Mouse (Mus musculus) cerebellum, adult 11 months (tissue): ENCODE results near the gene Ascc3.

ENCODE experiments used
- DNase-seq: peaks from one replicate; pipeline ENCODE4 v3.0.0; 2022

The Ascc3 gene

DNA sequence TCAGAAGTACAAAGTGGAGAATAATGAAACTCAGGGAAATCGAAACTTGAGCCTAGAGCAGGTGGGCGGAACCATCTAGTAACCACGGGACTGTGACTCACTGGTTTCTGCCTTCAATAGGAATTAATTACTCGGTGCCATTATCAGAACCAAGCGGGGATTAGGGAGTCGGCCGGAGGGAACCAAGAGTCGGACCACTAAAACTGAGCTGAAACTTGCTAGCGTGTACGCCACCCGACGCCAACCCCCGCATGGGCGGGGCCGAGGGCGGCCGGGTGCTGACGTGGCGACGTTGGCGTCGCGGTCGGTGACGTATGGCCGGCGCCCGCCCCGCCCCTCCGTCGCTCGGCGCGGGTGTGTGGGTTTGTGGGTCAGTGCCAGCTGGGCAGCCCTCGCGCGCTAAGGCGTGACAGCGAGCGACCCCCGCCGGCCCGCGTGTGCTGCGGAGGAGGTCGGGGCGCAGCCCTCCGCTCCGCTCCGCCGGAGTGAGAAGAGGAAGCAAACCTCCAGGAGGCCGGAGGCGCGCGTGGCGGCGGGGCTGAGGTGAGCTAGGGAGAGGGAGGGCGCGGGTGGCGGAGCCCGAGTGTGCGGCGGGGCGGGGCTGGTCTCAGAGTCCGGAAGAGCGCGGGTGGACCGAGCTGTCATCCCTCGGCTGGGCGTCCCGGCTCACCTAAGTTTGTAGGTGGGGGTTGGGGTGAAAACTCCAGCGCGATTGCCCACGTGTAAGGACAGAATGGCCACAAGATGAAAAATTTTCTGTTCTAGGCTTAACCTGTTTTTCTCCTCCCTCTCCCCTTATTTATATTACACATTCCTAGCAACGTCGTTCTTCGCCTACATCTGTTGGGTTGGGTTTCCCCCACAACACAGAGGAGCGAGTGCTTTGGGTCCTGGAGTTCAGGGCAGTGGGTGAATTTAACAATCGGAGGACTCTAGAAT is at the start of gene Ascc3:
Ascc3 (plus strand) TSS at position 315 of the 939 bp plus-strand sequence.
- peak; percentile 91 for DNase-seq

- DNase-seq = no peak
Observed at GRCm38 (mm10) chr10:50584721-50585120, 7.7 kb upstream of the Ascc3 start.

DNA sequence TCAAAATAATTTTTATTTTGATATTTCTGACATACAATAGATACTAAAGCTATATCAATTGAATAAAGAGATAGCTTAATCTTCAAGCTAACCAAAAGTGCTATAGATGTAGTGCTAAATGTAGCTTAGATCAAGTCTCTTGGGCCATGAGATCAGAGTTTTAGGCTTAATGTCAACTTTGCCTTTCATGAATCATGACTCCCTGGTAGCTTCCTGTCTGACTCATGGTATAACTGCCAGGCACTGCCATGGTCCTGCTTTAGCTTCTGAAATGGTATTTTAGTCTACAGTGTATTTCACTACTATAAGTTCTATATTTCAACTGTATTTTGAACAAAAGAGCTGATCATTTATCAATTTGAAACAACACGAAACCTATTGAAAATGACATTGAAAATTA is 5.9 kb upstream of the Ascc3 start:
- DNase-seq = no peak

- no peak for DNase-seq
Observed at GRCm38 (mm10) chr10:50593371-50593770, 902 bp downstream of the Ascc3 start.

DNA sequence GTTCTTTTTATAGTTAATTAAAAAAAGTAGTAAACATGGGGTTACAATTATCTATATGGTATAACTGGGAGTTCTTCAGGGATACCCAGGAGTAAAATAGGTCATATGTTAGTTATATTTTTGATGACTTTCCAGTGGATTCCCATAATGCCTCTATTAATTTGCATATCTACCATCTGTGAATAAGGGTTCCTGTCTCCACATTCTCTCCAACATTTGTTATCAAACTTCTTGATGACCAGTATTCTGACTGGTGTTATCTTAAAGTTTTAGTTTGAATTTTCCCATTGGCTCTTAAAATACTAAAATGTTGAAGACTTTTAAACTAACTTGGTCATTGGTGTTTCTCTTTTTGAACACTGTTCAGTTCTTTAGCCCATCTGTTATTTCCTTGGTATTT is 2.9 kb downstream of the Ascc3 start:
- DNase-seq = no peak

DNA sequence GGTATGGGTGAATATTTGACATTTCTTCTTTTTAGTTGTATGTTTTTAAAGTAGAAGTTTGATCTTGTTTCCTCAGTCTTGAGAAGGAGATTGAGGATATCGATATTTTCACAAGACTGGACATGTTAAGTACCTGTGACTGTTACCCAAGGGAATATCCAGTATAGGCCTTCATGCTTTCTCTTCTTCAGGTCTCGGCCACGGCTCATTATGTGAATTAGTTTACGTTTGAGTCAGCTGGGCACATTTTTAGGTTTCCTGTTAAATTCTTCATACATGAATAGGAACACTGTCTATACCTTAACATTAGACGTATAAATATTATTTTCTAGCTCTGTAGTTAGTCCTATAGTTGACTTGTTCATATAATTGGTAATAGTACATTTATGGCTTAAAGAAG is 12.4 kb downstream of the Ascc3 start:
- DNase-seq = no peak

DNA sequence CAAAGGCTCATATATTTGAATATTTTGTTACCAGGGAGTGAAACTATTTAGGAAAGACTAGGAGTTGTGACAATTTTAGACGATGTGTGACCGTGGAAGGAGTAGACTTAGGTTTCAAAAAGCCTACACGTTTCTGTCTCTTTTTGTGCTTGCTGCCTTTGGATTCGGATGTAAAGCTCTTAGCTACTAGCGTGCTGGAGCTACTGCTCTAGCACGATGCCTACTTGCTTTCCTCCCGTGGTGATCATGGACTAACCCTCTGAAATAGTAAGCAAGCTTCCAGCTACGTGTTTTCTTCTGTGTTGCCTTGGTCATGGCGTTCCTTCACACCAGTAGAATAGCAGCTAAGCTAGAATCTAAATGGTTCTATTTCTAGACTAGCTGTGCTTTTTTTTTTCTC is 21.4 kb downstream of the Ascc3 start:
- no peak for DNase-seq

DNA sequence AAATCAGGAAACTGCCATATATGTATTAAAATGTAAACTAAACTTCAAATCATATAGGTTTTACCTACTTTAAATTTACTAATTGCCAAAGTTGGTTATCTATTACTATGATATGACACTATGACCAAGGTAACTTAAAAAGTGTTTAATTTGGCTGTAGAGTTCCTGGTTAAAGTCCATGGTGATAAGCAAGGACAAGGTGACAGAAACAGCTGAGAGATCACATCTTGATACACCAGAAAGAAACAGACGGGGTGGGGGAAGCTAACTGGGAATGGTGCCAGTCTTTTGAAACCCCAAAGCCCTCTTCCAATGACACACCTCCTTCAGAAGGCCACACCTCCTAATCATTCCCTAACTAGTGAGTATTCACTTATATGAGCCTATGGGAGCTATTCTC is 33.4 kb downstream of the Ascc3 start:
- DNase-seq = no peak

- DNase-seq = no peak
Observed at GRCm38 (mm10) chr10:50639607-50640006, 47.1 kb downstream of the Ascc3 start.

DNA sequence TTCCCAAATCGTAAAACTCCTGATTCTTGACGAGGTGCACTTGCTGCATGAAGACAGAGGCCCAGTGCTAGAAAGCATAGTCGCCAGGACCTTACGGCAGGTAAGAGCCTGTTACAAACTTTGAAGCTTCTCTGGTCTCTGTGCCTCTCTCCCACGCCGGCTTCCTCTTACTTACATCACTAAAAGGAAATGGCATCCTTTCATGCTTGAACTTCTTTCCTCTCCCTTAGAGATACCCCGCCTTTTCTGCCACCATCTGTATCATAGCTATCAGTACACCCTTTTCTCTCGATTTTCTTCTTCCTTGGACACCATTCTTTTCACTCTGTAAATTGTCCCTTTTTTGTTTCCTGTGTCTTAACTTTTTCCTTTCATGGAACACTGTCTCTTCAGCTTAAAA is 58.1 kb downstream of the Ascc3 start:
- DNase-seq = no peak

GRCm38 (mm10) chr10:50653551-50653950 is 61.1 kb downstream of the Ascc3 start:
- DNase-seq = no peak

GRCm38 (mm10) chr10:50657352-50657751 is 64.9 kb downstream of the Ascc3 start:
- no peak for DNase-seq

DNA sequence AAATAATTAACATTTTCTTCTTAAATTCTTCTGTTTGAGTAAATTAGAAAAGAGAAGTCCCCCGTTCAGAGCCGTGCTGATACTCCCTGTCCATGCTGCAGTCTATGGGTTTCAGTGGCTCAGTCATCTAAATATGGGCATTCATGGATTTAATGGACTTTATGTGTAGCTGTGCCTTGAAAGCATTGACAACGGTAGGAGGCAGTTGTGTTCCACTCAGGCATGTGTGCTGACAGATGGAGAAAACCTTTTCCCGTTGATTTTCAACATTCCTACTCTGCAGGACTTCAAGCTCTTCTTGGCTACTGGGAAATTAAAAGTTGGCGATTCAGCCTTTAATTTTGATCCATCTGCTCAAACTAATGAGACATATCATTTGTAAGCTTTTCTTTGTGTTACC is 79.0 kb downstream of the Ascc3 start:
- DNase-seq = peak; percentile 43

- DNase-seq = no peak
Observed at GRCm38 (mm10) chr10:50690324-50690723, 97.9 kb downstream of the Ascc3 start.

- no peak for DNase-seq
Observed at GRCm38 (mm10) chr10:50698836-50699433, 106.5 kb downstream of the Ascc3 start.

- DNase-seq = no peak
Observed at GRCm38 (mm10) chr10:50701736-50702135, 109.3 kb downstream of the Ascc3 start.

DNA sequence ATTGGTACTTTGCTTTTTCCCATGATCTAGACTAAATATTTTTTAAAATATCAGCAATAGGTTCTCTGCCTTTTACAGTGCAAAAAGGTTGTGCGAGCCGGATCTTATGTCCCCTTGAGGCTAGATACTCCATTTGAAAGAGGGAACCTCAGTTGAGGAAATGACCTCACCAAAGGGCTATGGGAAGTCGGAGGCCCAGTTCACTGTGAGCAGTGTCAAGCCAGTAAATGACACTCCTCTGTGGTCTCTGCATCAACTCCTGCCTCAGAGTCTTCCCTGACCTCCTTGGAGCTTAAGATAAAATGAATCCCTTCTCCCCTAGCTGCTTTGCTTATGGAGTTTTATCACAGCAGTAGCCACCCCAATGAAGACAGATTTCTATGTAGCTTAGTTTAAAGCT is 109.9 kb downstream of the Ascc3 start:
- no peak for DNase-seq

DNA sequence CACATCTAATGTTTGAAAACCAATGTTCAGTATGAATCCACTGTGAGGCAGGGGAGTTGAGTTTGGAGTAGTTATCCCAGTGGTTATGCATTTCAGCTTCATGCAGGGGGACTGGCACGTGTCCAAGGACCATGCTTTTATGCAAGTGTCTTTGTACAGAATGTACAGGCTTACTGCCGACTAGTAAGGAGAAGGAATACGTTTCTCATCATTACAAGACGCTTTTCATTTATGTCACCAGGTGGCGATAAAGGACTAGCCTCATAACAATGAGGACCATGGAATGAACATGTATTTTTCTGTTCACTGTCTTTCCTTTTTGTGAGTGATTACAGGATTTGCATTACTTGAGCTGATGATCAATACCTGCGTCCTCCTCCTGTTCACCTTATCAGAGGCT is 111.7 kb downstream of the Ascc3 start:
- peak; percentile 9 for DNase-seq

GRCm38 (mm10) chr10:50704898-50705297 is 112.4 kb downstream of the Ascc3 start:
- no peak for DNase-seq

DNA sequence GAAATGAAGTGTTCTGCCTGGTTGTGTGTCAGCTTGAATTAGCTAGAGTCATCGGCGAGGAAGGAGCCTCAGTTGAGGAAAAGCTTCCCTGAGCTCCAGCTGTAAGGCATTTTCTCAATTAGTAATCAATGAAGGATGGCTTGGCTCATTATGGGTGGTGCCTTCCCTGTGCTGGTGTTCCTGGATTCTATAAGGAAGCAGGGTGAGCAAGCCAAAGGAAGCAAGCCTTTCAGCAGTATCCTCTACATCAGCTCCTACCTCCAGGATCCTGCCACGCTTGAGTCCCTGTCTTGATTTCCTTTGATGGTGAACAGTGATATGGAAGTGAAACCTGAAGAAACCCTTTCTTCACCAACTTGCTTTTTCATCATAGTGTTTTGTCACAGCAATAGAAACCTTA is 118.8 kb downstream of the Ascc3 start:
- no peak for DNase-seq

DNA sequence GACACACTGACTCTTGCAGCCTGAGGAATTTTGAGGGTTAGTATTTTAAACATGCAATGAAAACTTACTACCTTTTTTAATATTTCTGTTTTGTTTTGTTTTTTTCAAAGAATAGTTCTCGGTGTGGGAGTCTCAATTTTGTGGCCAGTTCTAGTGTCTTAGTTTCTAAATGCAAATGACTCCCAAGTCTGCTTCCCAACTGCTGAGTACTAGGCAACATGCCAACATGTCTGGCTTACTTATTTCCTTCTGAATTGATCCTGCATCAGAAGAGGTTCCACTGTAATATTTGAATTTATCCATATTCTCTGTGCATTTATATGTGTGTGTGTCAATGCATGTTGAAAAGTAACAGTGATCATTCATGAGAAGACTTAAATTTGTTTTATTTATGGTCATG is 119.3 kb downstream of the Ascc3 start:
- peak; percentile 3 for DNase-seq

DNA sequence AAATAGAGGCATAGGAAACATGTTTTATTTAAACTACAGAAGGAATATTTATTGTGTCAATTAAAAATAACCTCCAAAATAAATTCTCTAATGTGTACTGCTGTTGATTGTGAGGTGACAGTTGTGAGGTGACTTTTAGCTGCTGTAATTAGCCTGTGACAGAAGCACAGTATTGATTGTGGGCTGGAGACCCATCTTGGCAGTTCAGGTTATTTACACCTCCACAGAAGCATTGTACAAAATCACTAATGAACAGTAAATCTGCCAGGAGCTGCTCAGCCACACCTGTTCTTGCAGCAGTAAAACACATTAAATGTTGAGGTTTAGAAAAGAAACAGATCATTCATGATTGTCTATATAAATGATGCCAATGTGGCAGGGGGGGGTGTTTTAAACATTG is 141.0 kb downstream of the Ascc3 start:
- DNase-seq = no peak

GRCm38 (mm10) chr10:50762069-50762468 is 169.6 kb downstream of the Ascc3 start:
- no peak for DNase-seq

GRCm38 (mm10) chr10:50762984-50763383 is 170.5 kb downstream of the Ascc3 start:
- DNase-seq = no peak
